Mouse (Mus musculus) stomach, postnatal 0 days (tissue): ENCODE results near the gene Iqca.

Experiments
- CTCF ChIP-seq: IDR thresholded peaks from 2 replicates; pipeline ENCODE4 v1.5.1; 2016; ENCODE audit warnings: antibody characterized with exemption, low read depth, mild to moderate bottlenecking, moderate library complexity
- EP300 ChIP-seq: optimal IDR thresholded peaks from 2 replicates; pipeline ENCODE3; 2016; ENCODE audit warnings: antibody characterized with exemption

GRCm38 (mm10) chr1:90174338-90174737, 21.1 kb upstream of the Iqca start:
- TF ChIP-seq CTCF, result no peak
- no peak for TF ChIP-seq EP300
